Mouse (Mus musculus) CD4-positive, CD25-positive, alpha-beta regulatory T cell, adult 2 months (primary cell): ENCODE results near the gene Mta1.

Source experiments
- DNase-seq: peaks from one replicate; pipeline ENCODE4 v3.0.0-alpha.2; 2012; ENCODE audit warnings: low read depth, low spot score

Gene Mta1

GRCm38 (mm10) chr12:113098530-113099151, 563 bp downstream of the Mta1 start:
- peak; percentile 64 for DNase-seq

GRCm38 (mm10) chr12:113099470-113100237, 1.6 kb downstream of the Mta1 start:
- DNase-seq: no peak

GRCm38 (mm10) chr12:113100448-113101076, 2.5 kb downstream of the Mta1 start:
- DNase-seq: no peak

GRCm38 (mm10) chr12:113101251-113101960, 3.3 kb downstream of the Mta1 start:
- DNase-seq: no peak

GRCm38 (mm10) chr12:113102461-113102860, 4.4 kb downstream of the Mta1 start:
- DNase-seq: peak; percentile 87

GRCm38 (mm10) chr12:113103846-113104451, 5.9 kb downstream of the Mta1 start:
- DNase-seq: peak; percentile 64

- no peak for DNase-seq
These were observed 8.3 kb downstream of the Mta1 start for GRCm38 (mm10) chr12:113106386-113106785.

- no peak for DNase-seq
These were observed 9.5 kb downstream of the Mta1 start for GRCm38 (mm10) chr12:113107431-113108124.

- no peak for DNase-seq
These were observed 10.6 kb downstream of the Mta1 start for GRCm38 (mm10) chr12:113108528-113109283.

- DNase-seq: no peak
These were observed 11.7 kb downstream of the Mta1 start for GRCm38 (mm10) chr12:113109801-113110200.

GRCm38 (mm10) chr12:113114141-113114540, 16.1 kb downstream of the Mta1 start:
- DNase-seq: no peak

GRCm38 (mm10) chr12:113114856-113115538, 16.9 kb downstream of the Mta1 start:
- DNase-seq: no peak

GRCm38 (mm10) chr12:113119516-113120410, 21.7 kb downstream of the Mta1 start:
- peak; percentile 85 for DNase-seq

GRCm38 (mm10) chr12:113124726-113125125, 26.6 kb downstream of the Mta1 start:
- DNase-seq: no peak

GRCm38 (mm10) chr12:113130732-113131131, 32.7 kb downstream of the Mta1 start:
- DNase-seq: no peak

- DNase-seq: no peak
These were observed 33.5 kb downstream of the Mta1 start for GRCm38 (mm10) chr12:113131601-113132000.

- DNase-seq: no peak
These were observed 34.5 kb downstream of the Mta1 start for GRCm38 (mm10) chr12:113132567-113132966.

GRCm38 (mm10) chr12:113133260-113133659, 35.2 kb downstream of the Mta1 start:
- no peak for DNase-seq
